Mouse (Mus musculus) mouse embryonic stem cell (cell line): ENCODE measurements around the gene Spata31d1a.
"Not testable (repeated sequence)": the region's sequence is repeated elsewhere in the genome, so short reads cannot be mapped to it uniquely, and the experiment has no call there.

Experiments used
- in situ Hi-C, 2 experiments: fragments of 300-500 bp; cut with MboI; formaldehyde crosslinking; loops; 1 replicate in 1 of 2; 3 replicates in 1 of 2; pipeline ENCODE4 v1.14.3; 2019 to 2020; ENCODE audit warnings: low sequenced_read_pairs in 2 of 2, low pct_unique_long_range_greater_than_20kb in 1 of 2, mixed read lengths in 1 of 2; ENCODE audit not compliant: unreplicated experiment in 1 of 2

Spata31d1a gene

DNA sequence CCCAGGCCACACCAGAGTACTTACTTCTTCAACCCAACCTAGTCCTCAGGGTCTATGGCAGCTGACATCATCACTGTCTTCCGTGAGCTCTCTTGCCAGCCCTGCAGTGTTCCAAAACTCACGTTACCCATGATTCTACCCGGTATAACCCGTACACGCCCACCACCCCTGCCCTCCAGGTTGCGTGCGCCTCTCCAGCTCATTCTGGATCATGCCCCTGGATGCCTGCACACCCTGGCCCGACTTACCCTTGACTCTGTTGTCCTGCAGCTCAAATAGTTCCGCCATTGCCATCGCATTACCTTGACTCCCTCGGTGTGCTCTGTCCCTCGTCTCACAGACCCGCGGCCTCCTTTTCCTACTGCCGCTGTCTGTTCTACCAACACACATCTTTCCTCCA, at the start of gene Spata31d1a:
Gene Spata31d1a, minus strand, starts transcription at position 101 of the 400 bp plus-strand sequence.
- in situ Hi-C loops: no loop called here

GRCm38 (mm10) chr13:59756906-59757305, 46.8 kb upstream of the Spata31d1a start:
- in situ Hi-C loops: no loop called here

DNA sequence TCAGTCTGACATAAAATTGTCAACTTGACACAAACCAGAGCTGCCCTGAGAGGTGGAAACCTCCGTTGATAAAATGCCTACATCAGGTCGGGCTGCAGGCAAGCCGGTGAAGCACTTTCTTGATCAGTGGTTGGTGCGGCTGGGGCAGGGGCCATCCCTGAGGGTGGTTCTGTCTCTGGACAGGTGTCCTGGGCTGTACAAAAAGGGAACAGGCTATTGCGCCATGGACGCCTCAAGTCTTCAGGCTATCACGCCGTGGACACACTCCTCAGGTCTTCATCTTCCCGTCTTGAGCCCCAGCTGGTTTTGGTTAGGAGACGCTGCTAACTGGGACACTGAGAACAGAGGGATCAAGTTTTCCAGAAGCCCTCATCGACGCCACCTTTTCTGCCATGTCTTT, 40.2 kb upstream of the Spata31d1a start:
- in situ Hi-C loops: no loop called here

GRCm38 (mm10) chr13:59746711-59747110, 36.6 kb upstream of the Spata31d1a start, which contains the start of gene 1700014D04Rik:
Gene 1700014D04Rik (minus strand): TSS chr13:59746752.
- in situ Hi-C loops: no loop called here

GRCm38 (mm10) chr13:59746164-59746563, 36.0 kb upstream of the Spata31d1a start:
- in situ Hi-C loops: no loop called here

- in situ Hi-C loops: no loop called here
These were observed 35.3 kb upstream of the Spata31d1a start for GRCm38 (mm10) chr13:59745462-59745861.

DNA sequence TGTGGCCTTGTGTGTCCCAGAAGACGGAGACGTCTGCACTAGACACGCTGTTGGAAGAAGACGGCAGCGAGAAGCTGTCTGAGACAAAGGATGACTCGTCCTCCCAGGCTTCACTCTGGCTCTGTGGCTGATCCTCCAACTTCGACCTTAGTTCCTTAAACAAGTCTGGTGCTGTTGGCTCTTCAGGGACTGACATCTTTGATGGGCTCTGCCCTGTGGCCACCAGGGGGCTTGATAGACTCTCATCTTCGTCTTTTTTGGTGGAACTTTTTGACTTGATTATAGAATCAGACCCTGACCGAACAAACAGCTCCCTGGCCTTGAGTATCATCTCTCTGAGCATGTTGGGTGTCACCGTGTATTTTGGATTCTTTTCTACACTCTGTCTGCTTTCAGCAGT, 31.6 kb upstream of the Spata31d1a start:
- in situ Hi-C loops: no loop called here

DNA sequence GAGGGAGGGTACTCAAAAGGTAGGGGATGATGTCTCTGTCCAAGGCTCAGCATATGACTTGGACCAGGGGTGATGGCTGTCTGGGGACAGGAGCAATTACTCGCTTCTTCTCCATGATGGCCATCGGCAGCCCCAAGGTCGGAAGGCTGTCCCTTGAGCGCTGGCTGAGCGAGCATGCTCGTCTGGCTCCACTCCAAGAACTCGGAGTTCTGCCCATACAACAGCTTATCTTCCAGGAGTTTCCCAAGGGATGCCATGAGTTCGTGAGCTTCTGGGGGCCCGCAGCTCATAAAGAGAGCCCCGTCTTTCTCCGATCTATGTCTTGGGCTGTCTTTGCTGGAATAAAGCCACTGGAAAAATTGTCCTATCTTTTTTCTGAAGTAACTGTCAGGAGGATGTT, 31.0 kb upstream of the Spata31d1a start:
- in situ Hi-C loops: no loop called here

DNA sequence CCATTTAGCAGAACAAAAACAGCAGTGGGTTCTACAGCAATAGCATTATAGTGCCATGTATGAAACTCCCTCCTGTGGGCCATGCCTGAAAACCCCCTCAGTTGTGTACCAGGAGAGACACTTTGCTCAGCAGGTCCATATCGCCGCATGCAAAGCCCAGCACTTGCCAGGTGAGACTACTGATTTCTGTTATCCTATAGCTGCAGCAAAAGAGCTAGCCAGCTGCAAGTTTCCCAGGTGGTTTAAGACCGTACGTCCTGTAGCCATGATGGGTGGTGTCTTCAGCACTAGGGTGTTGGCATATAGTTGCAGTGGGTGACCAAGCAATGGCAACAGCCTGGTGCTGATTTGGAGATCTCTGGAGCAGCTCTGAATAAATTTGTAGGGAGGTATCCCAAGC, 29.3 kb upstream of the Spata31d1a start:
- in situ Hi-C loops: no loop called here

DNA sequence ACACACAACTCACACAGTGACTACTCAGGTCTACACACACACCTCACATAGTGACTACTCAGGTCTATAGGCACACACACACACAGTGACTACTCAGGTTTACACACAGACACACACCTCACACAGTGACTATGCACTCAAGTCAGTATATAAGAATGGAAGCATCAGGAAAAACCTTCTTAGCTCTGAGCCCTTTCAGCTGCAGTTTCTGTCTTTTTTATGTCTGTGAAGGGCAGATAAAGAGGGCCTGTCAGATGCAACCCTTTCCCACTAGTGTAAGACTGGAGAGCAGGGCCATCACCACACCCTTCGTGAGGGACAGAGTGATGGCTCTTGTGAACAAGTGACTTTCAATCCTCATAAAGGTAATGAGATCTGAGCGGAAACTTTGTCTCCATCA, 28.3 kb upstream of the Spata31d1a start:
- in situ Hi-C loops: no loop called here

- in situ Hi-C loops: no loop called here
These were observed 25.1 kb upstream of the Spata31d1a start for GRCm38 (mm10) chr13:59735190-59735589.

DNA sequence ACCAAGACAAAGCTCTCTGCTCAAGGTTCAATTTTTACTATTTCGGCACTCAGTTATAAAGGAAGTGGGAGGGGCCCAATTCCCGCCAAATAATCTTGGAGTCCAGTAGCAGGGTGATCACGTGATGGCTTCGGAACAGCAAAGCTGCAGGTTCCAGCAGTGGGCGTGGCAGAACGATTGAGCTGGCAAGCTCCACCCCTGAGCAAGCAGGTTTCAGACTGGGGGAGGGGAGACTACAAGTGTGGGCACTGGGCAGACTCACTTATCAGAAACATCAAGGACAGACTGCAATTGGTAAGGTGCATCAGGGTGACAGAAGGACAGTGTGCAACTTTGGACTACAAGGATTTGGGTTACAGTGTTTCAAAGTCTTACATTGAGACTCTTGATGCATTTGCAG, 24.2 kb upstream of the Spata31d1a start:
- in situ Hi-C loops: not testable (repeated sequence)

- in situ Hi-C loops: no loop called here
These were observed 23.8 kb upstream of the Spata31d1a start for GRCm38 (mm10) chr13:59733936-59734335.

- in situ Hi-C loops: no loop called here
These were observed 21.5 kb upstream of the Spata31d1a start, which contains the start of gene Spata31d1d for GRCm38 (mm10) chr13:59731652-59732051. Gene Spata31d1d (minus strand): TSS chr13:59731752.

GRCm38 (mm10) chr13:59728378-59729093, 18.4 kb upstream of the Spata31d1a start:
- in situ Hi-C loops: no loop called here

DNA sequence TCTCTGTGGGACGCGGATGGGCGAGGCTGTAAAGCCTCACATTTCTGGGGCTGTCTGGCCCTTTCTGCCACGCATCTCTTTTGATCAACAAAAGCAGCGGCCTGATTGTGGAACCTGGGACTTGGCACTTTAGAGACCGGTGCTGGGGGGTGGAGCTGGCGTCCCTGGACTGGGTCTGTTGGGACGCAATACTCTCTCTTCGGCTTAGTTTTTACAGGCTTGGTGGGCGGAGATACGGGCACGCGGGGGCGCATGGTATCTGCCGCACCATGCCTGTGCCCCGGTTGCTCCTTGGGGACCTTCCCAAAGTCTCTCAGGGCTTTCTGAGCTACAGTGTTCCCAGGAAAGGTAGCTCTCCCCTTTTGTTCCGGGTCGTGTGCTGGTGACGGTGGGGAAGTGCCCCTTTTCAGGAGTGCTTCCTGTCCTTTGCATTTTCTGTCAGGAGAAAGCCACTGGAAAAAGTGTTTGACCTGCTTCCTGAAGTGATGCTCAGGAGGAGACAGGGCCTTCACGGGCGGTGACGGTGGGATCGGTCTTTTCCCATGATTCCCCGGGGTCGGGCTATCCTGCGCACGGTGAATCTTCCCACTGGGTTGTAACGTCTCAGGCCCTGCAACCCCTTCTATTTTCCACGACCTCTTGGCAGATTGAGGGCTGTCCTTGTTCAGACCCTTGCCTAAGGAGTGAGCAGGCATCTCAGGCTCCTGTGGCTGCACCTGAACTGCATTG, 16.2 kb upstream of the Spata31d1a start:
- in situ Hi-C loops: no loop called here

DNA sequence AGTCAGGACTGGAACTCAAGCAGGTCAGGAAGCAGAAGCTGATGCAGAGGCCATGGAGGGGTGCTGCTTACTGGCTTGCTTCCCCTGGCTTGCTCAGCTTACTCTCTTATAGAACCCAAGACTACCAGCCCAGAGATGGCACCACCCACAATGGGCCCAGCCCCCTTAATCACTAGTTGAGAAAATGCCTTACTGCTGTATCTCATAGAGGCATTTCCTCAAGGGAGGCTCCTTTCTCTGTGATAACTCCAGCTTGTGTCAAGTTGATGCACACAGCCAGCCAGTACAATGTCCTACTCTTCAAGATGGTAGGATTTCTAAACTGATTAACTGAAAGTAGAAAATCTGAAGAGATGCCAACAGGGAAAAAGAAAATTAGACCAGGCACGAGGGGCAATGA, 12.0 kb upstream of the Spata31d1a start:
- in situ Hi-C loops: not testable (repeated sequence)

GRCm38 (mm10) chr13:59719475-59719874, 9.3 kb upstream of the Spata31d1a start:
- in situ Hi-C loops: no loop called here

- in situ Hi-C loops: not testable (repeated sequence)
These were observed 8.8 kb upstream of the Spata31d1a start for GRCm38 (mm10) chr13:59718857-59719440.
